Mouse (Mus musculus) spleen, adult 2 months (tissue): ENCODE results near the gene Gsdmc3.
"Not testable (repeated sequence)": the region's sequence is repeated elsewhere in the genome, so short reads cannot be mapped to it uniquely, and the experiment has no call there.

Experiments used
- CTCF ChIP-seq: fragments of 200-500 bp; IDR thresholded peaks from 2 replicates; pipeline ENCODE4 v1.5.1; 2011; ENCODE audit warnings: mild to moderate bottlenecking, inconsistent platforms; ENCODE audit not compliant: insufficient read depth, insufficient read length, insufficient replicate concordance; ENCODE audit errors: extremely low read depth
- POLR2A ChIP-seq: fragments of 200-500 bp; IDR thresholded peaks from 2 replicates; pipeline ENCODE4 v1.6.1; 2011; ENCODE audit warnings: low read depth, low read length, inconsistent platforms

DNA sequence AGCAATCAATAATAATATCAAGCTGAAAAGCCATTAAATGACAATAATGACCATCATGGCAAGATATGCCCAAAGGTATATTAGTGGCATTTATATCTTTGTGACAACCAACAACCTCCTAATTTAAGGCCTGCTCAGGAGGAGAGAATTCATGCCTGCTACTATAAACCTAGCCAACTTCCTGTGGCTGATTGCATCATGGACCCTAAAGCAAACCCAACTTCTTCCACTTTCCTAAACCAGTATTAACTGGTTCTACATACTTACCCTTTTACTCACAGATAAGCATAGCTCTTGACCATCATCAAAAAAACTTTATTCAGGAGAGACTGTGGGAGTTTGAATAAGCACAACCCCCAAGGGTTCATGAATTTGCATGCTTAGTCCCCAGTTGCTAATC, 2.2 kb downstream of the Gsdmc3 start:
- not testable (repeated sequence) for TF ChIP-seq CTCF, POLR2A
